Mouse (Mus musculus): Measurements from ENCODE around the gene Myof.

The Myof gene

GRCm38 (mm10) chr19:37954236-37954635 is 89.1 kb downstream of the Myof start:
- no peak for DNase-seq (ENCODE audit: low read depth, low spot score)

DNA sequence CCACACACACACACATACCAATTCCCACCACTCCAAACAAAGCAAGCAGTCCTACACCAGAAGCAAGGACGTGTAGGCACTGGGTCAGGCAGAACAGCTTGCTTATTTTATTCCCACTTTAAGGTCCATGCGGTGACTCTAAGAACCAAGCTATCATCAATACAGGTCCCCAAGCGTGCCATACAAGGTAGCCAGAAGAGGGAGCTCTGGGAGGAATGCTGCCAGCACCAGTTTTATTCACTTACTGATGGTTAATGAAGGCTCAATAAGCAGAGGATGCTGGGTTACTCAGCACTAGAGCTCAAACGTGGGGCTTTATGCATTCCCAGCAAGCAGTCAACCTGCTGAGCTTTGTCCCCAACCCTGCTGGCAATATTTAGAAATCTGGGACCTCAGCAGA is 96.7 kb downstream of the Myof start:
- DNase-seq (ENCODE audit: low read depth, low spot score) = peak; percentile 43

DNA sequence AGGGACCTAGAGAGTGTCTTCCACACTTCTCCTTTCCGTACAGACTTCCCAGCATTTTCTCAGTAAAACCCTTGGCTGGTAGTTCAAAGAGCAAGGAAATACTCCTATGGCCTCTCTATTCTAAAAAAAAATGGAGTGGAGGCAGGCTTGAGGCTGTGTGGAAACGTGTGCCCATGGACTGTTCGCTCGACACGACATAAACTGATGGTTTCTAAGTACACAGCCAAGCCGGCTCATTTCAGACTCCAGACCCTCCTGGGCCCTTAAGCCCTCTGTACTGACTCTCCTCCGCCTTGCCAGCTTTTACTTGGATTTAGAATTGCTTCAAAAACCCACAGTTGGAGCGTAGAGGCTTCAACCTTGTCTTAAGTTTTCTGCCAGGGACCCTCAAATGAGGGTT is 97.3 kb downstream of the Myof start:
- DNase-seq (ENCODE audit: low read depth, low spot score) = no peak

- no peak for DNase-seq (ENCODE audit: low read depth, low spot score)
Measured at GRCm38 (mm10) chr19:37939203-37939602, 104.2 kb downstream of the Myof start.

DNA sequence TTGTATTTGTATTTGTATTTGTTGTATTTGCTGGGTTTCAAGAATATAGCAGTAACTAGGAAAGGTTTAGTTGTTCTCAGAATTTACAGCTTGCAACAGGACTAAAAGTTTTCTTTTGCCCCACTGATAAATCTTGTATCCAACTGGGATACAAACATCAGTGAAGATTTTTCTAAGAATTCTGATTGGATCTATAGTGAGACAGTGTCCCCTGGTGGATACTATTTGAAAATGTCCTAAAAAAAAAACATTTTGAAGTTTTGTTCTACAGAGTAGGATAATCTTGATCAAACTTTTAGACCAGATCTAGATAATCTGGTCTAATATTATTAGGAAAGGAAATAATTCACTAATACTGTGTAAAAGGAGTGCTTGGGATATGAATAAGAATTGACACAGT is 106.3 kb downstream of the Myof start:
- no peak for DNase-seq (ENCODE audit: low read depth, low spot score)

GRCm38 (mm10) chr19:37934640-37935039 is 108.7 kb downstream of the Myof start:
- DNase-seq (ENCODE audit: low read depth, low spot score) = peak; percentile 48

GRCm38 (mm10) chr19:37932198-37932597 is 111.2 kb downstream of the Myof start:
- no peak for DNase-seq (ENCODE audit: low read depth, low spot score)

GRCm38 (mm10) chr19:37927911-37928310 is 115.5 kb downstream of the Myof start:
- no peak for DNase-seq (ENCODE audit: low read depth, low spot score)

GRCm38 (mm10) chr19:37925323-37925722 is 118.1 kb downstream of the Myof start:
- DNase-seq (ENCODE audit: low read depth, low spot score) = no peak

DNA sequence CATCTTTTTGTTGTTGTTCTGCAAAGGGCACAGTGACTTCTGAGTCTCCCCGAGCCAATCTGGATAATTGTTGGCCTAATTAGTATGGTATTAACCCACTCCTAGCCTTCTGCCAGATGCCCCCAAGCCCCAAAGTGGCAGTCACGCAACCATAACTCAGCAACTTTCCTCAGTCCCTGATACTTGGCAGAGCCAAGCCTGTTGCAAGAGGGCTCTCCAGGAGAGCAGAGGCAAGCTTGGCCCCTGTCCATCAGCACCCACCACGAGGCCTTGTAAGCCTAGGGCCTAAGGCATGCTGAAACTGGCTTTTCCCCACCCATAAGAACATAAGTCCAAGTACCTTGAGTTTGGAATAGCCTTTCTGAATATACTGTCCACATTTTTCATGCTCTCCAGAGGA is 119.1 kb downstream of the Myof start:
- no peak for DNase-seq (ENCODE audit: low read depth, low spot score)

- DNase-seq (ENCODE audit: low read depth, low spot score) = no peak
Measured at GRCm38 (mm10) chr19:37921098-37921497, 122.3 kb downstream of the Myof start.

DNA sequence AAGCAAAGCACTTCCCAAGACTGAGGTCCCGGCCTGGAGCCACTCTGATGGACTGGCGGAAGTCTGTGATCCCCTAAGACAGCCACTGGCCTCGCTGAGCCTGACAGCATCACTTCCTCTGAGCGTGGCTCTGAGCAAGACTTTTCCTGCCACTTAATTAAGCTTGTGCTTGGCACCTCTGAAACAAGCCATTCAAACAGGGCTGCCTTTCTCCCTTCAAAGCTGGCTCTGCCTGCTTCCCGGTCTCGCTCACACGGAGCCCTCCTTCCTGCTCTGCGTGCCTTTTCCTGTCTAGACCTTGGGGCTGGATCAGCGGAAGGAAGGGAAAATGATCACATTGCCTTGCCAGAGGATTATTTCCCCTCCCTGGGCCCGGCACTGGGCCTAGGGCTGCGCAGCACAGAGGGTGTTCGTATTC is 124.9 kb downstream of the Myof start:
- DNase-seq (ENCODE audit: low read depth, low spot score) = no peak

- DNase-seq (ENCODE audit: low read depth, low spot score) = no peak
Measured at GRCm38 (mm10) chr19:37914261-37914660, 129.1 kb downstream of the Myof start.

- DNase-seq (ENCODE audit: low read depth, low spot score) = no peak
Measured at GRCm38 (mm10) chr19:37912501-37912900, 130.9 kb downstream of the Myof start.

GRCm38 (mm10) chr19:37909830-37910261 is 133.5 kb downstream of the Myof start:
- peak; percentile 21 for DNase-seq (ENCODE audit: low read depth, low spot score)

DNA sequence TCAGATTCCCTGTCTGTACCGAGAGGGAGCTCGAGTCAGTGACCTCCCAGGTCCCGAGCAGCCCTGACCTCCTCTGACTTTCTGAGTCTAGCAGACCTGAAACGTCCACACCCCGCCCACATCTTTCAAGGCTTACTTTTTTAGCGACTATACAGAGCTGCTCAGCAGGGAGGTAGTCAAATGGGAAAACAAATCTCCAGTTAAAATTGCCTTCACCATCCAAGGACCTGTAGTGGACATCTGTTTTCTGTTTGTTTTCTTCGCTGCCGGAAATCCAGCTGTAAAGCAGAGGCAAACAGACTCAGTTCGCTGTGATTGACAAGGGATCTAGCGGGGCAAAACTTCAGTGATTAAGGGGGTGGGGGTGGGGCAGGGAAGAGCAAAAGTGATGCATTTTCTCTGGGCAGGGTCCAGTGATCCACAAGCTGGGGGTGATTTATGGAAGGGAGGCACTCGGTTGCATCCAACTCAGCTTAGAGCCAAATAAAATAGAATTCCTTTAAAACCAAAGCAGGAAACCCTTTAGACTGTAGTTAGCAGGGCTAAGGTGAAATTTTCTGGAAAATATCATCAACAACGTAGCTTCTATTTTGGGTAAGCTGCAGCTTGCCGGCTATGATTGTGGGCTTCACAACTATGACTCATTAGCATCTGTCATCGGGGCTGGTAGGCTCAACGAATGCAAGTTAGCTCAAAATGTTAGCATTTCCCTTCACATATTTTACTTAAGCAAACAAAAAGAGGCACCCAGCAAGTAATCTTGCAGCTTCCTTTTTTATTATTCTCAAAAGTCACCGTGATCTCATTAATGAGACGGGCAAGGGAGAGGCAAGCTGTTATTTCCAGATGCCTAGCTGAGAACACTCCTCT is 135.7 kb downstream of the Myof start:
- peak; percentile 87 for DNase-seq (ENCODE audit: low read depth, low spot score)

GRCm38 (mm10) chr19:37906916-37907315 is 136.5 kb downstream of the Myof start:
- no peak for DNase-seq (ENCODE audit: low read depth, low spot score)

- peak; percentile 42 for DNase-seq (ENCODE audit: low read depth, low spot score)
Measured at GRCm38 (mm10) chr19:37896081-37896480, 147.3 kb downstream of the Myof start.

- DNase-seq (ENCODE audit: low read depth, low spot score) = no peak
Measured at GRCm38 (mm10) chr19:37891006-37891405, 152.4 kb downstream of the Myof start.

DNA sequence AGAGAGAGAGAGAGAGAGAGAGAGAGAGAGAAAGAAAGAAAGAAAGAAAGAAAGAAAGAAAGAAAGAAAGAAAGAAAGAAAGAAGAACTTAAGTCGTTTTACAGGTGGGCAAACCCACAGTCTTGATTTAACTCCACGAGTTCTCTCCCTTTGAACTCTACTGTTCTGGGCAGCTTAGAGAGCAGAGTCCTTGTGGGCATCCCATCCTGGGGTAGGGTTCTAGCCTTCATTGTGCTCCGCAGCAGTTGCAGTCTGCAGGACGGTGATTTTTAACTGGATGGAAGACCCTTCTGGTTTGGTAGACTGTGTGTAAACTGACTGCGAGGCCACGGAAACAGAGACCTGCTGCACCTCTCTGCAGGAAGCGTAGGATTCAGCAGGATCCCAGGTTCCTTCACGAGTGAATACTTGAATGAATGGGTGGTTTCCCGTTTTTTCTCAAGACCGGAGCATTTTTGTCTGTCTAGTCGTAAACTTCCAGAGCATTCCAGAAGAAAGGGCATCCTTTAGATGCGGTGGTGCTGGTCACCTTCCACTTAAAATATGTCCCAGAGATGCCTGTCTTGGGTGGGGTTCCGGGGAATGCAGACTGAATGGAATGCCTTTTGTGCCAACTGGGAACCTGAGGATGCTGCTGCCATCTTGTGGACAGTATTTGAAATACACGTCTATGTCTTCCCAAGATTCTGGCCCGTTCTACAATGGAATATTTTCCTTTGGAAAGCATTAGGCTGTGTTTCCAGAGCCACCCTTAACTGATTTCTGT is 156.8 kb downstream of the Myof start:
- peak; percentile 82 for DNase-seq (ENCODE audit: low read depth, low spot score)

GRCm38 (mm10) chr19:37881431-37882081 is 161.8 kb downstream of the Myof start:
- no peak for DNase-seq (ENCODE audit: low read depth, low spot score)

- DNase-seq (ENCODE audit: low read depth, low spot score) = no peak
Measured at GRCm38 (mm10) chr19:37877511-37878167, 165.7 kb downstream of the Myof start.
